Mouse (Mus musculus) thymus, adult 2 months (tissue): Measurements from ENCODE around the gene Borcs8.

Experiments used
- CTCF ChIP-seq: fragments of 200-500 bp; IDR thresholded peaks from 2 replicates; pipeline ENCODE4 v1.5.1; 2012; ENCODE audit warnings: mild to moderate bottlenecking, control low read depth, low read length, moderate library complexity, borderline replicate concordance; ENCODE audit not compliant: control insufficient read depth, poor library complexity, insufficient read depth; ENCODE audit errors: extremely low read depth
- POLR2A ChIP-seq: fragments of 200-500 bp; IDR thresholded peaks from 2 replicates; pipeline ENCODE4 v1.6.1; 2012; ENCODE audit warnings: mild to moderate bottlenecking, low read length, control low read depth, moderate library complexity; ENCODE audit not compliant: control insufficient read depth, poor library complexity, insufficient read depth; ENCODE audit errors: extremely low read depth

DNA sequence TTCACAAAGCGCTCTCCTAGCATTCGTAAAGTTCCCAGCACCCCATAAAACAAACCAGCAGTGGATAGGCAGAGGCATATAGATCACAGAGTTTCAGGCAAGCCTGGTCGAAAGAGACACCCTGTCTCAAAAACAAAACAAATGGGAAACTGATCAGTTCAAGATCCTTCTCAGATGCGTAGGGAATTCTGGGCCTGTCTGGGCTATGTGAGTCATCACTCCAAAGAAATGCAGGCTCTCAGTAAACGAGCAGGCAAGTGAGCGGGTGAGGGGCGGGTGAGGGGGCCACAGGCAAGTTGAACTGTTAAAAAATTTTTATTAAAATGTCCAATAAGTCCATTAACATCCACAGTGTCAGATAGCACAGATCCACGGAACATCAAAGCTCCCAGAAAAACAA, 46.5 kb upstream of the Borcs8 start:
- TF ChIP-seq CTCF = no peak
- no peak for TF ChIP-seq POLR2A
